Mouse (Mus musculus) MEL (cell line): ENCODE data around the gene Tle4. TPM values are rescaled to one million over a fixed set of nuclear protein-coding genes. Genes with fewer than 3 reads are reported as not detected.

ENCODE experiments used
- DNase-seq: peaks from one replicate; pipeline ENCODE4 v3.0.0; 2011; ENCODE audit warnings: low read depth, low spot score
- H3K27ac ChIP-seq: 2 replicates; pipeline ENCODE4 v1.5.1; 2012; ENCODE audit warnings: low read depth, mild to moderate bottlenecking, control low read depth, low read length, moderate library complexity; ENCODE audit not compliant: control insufficient read depth
- H3K27me3 ChIP-seq, 2 experiments: fragments of 150-350 bp in 1 of 2; sonication (generic) in 1 of 2; 2 replicates each; pipeline ENCODE4 v1.6.1; 2012; ENCODE audit warnings: low read length in 2 of 2, mild to moderate bottlenecking in 2 of 2, improper control_type of control experiment in 1 of 2, moderate library complexity in 1 of 2; ENCODE audit not compliant: insufficient read depth in 2 of 2, control insufficient read depth in 1 of 2
- H3K36me3 ChIP-seq, 2 experiments: 2 replicates each; pipeline ENCODE4 v1.6.1; 2012 to 2014; ENCODE audit warnings: low read length in 2 of 2, improper control_type of control experiment in 1 of 2, inconsistent platforms in 1 of 2, mild to moderate bottlenecking in 1 of 2; ENCODE audit not compliant: insufficient read depth in 2 of 2, control insufficient read depth in 1 of 2
- H3K4me1 ChIP-seq, 2 experiments: fragments of 150-350 bp in 1 of 2; sonication (generic) in 1 of 2; 2 replicates each; pipeline ENCODE4 v1.6.1; 2012; ENCODE audit warnings: low read length in 2 of 2, improper control_type of control experiment in 1 of 2, mild to moderate bottlenecking in 1 of 2; ENCODE audit not compliant: insufficient read depth in 2 of 2, control insufficient read depth in 1 of 2
- H3K4me3 ChIP-seq, 2 experiments: fragments of 150-350 bp in 1 of 2; sonication (generic) in 1 of 2; 2 replicates each; pipeline ENCODE4 v1.5.1; 2012; ENCODE audit warnings: low read depth in 2 of 2, low read length in 2 of 2, mild to moderate bottlenecking in 2 of 2, moderate library complexity in 2 of 2, control low read depth in 1 of 2, improper control_type of control experiment in 1 of 2; ENCODE audit not compliant: control insufficient read depth in 1 of 2, insufficient read depth in 1 of 2
- H3K79me2 ChIP-seq: 2 replicates; pipeline ENCODE4 v1.6.1; 2012; ENCODE audit warnings: mild to moderate bottlenecking, low read length, moderate library complexity; ENCODE audit not compliant: control insufficient read depth, poor library complexity, insufficient read depth
- H3K9ac ChIP-seq: 2 replicates; pipeline ENCODE4 v1.6.1; 2012; ENCODE audit warnings: low read depth, mild to moderate bottlenecking, control low read depth, low read length, moderate library complexity; ENCODE audit not compliant: control insufficient read depth, poor library complexity, severe bottlenecking
- H3K9me3 ChIP-seq: fragments of 150-350 bp; sonication (generic); replicated peaks from 2 replicates; pipeline ENCODE4 v1.6.1; 2012; ENCODE audit warnings: mild to moderate bottlenecking, low read length, improper control_type of control experiment, moderate library complexity; ENCODE audit not compliant: insufficient read depth
- CHD1 ChIP-seq: IDR thresholded peaks from 2 replicates; pipeline ENCODE4 v1.6.1; 2012; ENCODE audit warnings: low read depth, mild to moderate bottlenecking, inconsistent platforms, low read length, improper control_type of control experiment
- E2F4 ChIP-seq: IDR thresholded peaks from 2 replicates; pipeline ENCODE4 v1.6.1; 2011; ENCODE audit warnings: low read depth, low read length, improper control_type of control experiment, borderline replicate concordance
- ELF1 ChIP-seq: IDR thresholded peaks from 2 replicates; pipeline ENCODE4 v1.6.1; 2014; ENCODE audit warnings: low read depth, mild to moderate bottlenecking, inconsistent platforms, low read length, improper control_type of control experiment, moderate library complexity
- EP300 ChIP-seq, 2 experiments: IDR thresholded peaks; 2 replicates each; pipeline ENCODE4 v1.6.1; 2011; ENCODE audit warnings: improper control_type of control experiment in 2 of 2, low read length in 2 of 2, low read depth in 1 of 2, mild to moderate bottlenecking in 1 of 2
- ETS1 ChIP-seq: IDR thresholded peaks from 2 replicates; pipeline ENCODE4 v1.6.1; 2012; ENCODE audit warnings: low read depth, mild to moderate bottlenecking, inconsistent platforms, low read length, improper control_type of control experiment, moderate library complexity
- GATA1 ChIP-seq: IDR thresholded peaks from 2 replicates; pipeline ENCODE4 v1.6.1; 2011; ENCODE audit warnings: low read depth, low read length, improper control_type of control experiment
- HCFC1 ChIP-seq: IDR thresholded peaks from 2 replicates; pipeline ENCODE4 v1.6.1; 2012; ENCODE audit warnings: low read depth, mild to moderate bottlenecking, inconsistent platforms, low read length, improper control_type of control experiment, moderate library complexity
- JUND ChIP-seq: IDR thresholded peaks from 2 replicates; pipeline ENCODE4 v1.6.1; 2011; ENCODE audit warnings: low read depth, mild to moderate bottlenecking, improper control_type of control experiment, low read length
- KAT2A ChIP-seq: conservative IDR thresholded peaks from 2 replicates; pipeline ENCODE4 v1.6.1; 2012; ENCODE audit warnings: low read depth, low read length, improper control_type of control experiment, inconsistent platforms
- MAFK ChIP-seq: IDR thresholded peaks from 2 replicates; pipeline ENCODE4 v1.6.1; 2011; ENCODE audit warnings: low read depth, mild to moderate bottlenecking, low read length, improper control_type of control experiment, borderline replicate concordance
- MAX ChIP-seq: IDR thresholded peaks from 2 replicates; pipeline ENCODE4 v1.6.1; 2011; ENCODE audit warnings: low read length, improper control_type of control experiment
- MAZ ChIP-seq: IDR thresholded peaks from 2 replicates; pipeline ENCODE4 v1.6.1; 2012; ENCODE audit warnings: low read depth, mild to moderate bottlenecking, inconsistent platforms, low read length, improper control_type of control experiment
- MEF2A ChIP-seq: IDR thresholded peaks from 2 replicates; pipeline ENCODE4 v1.6.1; 2014; ENCODE audit warnings: low read depth, mild to moderate bottlenecking, inconsistent platforms, low read length, improper control_type of control experiment; ENCODE audit not compliant: poor library complexity, insufficient replicate concordance, severe bottlenecking; ENCODE audit errors: extremely low read depth
- MYC ChIP-seq: IDR thresholded peaks from 2 replicates; pipeline ENCODE4 v1.6.1; 2011; ENCODE audit warnings: low read depth, mild to moderate bottlenecking, low read length, improper control_type of control experiment, moderate library complexity
- NELFE ChIP-seq: IDR thresholded peaks from 2 replicates; pipeline ENCODE4 v1.6.1; 2011; ENCODE audit warnings: low read depth, low read length, improper control_type of control experiment
- POLR2A ChIP-seq, 2 experiments: IDR thresholded peaks; 2 replicates each; pipeline ENCODE4 v1.6.1; 2011 to 2012; ENCODE audit warnings: low read length in 2 of 2, mild to moderate bottlenecking in 2 of 2, control low read depth in 1 of 2, improper control_type of control experiment in 1 of 2, low read depth in 1 of 2, moderate library complexity in 1 of 2; ENCODE audit not compliant: control insufficient read depth in 1 of 2, insufficient read depth in 1 of 2, poor library complexity in 1 of 2
- SMC3 ChIP-seq: IDR thresholded peaks from 2 replicates; pipeline ENCODE4 v1.6.1; 2011; ENCODE audit warnings: low read depth, low read length, improper control_type of control experiment
- USF1 ChIP-seq: IDR thresholded peaks from 2 replicates; pipeline ENCODE4 v1.6.1; 2014; ENCODE audit warnings: low read depth, mild to moderate bottlenecking, inconsistent platforms, low read length, improper control_type of control experiment, moderate library complexity
- ZC3H11A ChIP-seq: IDR thresholded peaks from 2 replicates; pipeline ENCODE4 v1.6.1; 2012; ENCODE audit warnings: low read depth, mild to moderate bottlenecking, inconsistent platforms, low read length, improper control_type of control experiment
- ZKSCAN1 ChIP-seq: IDR thresholded peaks from 2 replicates; pipeline ENCODE4 v1.6.1; 2012; ENCODE audit warnings: low read depth, mild to moderate bottlenecking, inconsistent platforms, low read length, improper control_type of control experiment, moderate library complexity
- polyA plus RNA-seq, 2 experiments: library from polyadenylated mRNA; stranded (reverse) in 1 of 2; unstranded in 1 of 2; fragments of >175 nt in 1 of 2; fragments of >200 nt in 1 of 2; gene quantifications; 2 replicates each; pipeline versions ENCODE4 v1.2.1 to v1.2.4; 2012; ENCODE audit warnings: low replicate concordance in 2 of 2, low read depth in 1 of 2; ENCODE audit not compliant: insufficient read length in 2 of 2, insufficient read depth in 1 of 2, missing spikeins in 1 of 2
- total RNA-seq: library from RNA; depleted of rRNA; stranded (reverse); fragments of 300-350 nt; gene quantifications from 2 replicates; pipeline ENCODE4 v1.2.3, GENCODE M21; 2012

The Tle4 gene
- total and polyA plus RNA-seq, 3 experiments, result 6.0 to 42.5 (median 14.0) TPM

DNA sequence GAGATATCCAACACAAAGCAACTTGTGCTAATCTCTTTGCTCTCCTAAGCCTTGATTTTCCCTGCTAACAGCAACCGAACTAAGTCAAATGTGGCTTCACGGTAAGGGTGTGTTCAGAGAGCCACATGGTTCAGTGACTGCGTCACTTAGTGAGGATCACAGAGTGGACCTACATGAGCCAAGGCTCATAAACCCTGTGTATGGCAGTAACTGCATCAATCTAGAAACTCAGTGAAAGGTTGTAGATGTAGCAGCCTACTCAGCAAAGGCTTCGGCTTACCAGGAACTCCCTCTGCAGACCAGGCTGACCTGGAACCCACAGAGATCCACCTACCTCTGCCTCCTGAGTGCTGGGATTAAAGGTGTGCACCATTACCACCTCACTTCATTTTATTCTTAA, 164.0 kb downstream of the Tle4 start:
- Histone ChIP-seq H3K4me1 (no peaks in the 10 kb centered on the region), H3K9me3 (no peaks in the 10 kb centered on the region), H3K79me2 (no peaks in the 10 kb centered on the region), H3K36me3 (no peaks in the 10 kb centered on the region), H3K27ac (no peak overlapping the region), H3K9ac (no peak overlapping the region), H3K27me3 (no peaks in the 10 kb centered on the region; a peak in 1 of 4 replicates), H3K4me3 (no peak overlapping the region)
- no peak for TF ChIP-seq SMC3
- DNase-seq, result no peak

DNA sequence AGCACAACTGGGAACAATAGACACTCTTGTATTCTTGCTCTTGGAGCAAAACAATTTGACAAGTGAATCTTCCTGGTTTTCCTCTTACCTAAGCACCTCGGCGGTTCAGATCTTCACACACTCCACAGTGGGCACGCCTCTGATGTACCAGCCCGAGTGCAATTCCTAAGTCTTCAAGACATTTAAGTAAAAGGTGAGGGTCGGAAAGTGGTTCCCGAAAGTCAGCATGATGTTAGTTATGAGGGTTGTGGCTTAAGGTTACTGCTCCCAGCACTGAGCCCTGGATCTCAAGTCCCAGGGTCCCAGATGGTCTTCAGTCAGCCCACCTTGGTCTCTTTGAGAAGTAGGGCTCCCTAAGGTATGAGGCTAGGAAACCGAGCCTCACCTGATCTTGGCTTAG, 165.4 kb downstream of the Tle4 start:
- Histone ChIP-seq H3K4me1 (no peaks in the 10 kb centered on the region), H3K4me3 (no peak overlapping the region), H3K36me3 (no peaks in the 10 kb centered on the region)
- TF ChIP-seq JUND (no peak), NELFE (no peak), HCFC1 (no peak), USF1 (no peak), GATA1 (no peak), E2F4 (no peak), MAZ (no peak), ELF1 (no peak), ZC3H11A (no peak), MAFK (no peak), ZKSCAN1 (no peak), SMC3 (no peak), MEF2A (no peak)
- TF ChIP-seq, all 39 proteins: peak for 0
- Histone ChIP-seq H3K27ac (no peak overlapping the region), H3K9ac (no peak overlapping the region), H3K9me3 (no peaks in the 10 kb centered on the region), H3K79me2 (no peaks in the 10 kb centered on the region), H3K27me3 (no peaks in the 10 kb centered on the region; a peak in 1 of 4 replicates)
- DNase-seq, result no peak

- Histone ChIP-seq H3K36me3 (no peaks in the 10 kb centered on the region), H3K27me3 (no peaks in the 10 kb centered on the region), H3K4me3 (no peak overlapping the region), H3K4me1 (no peaks in the 10 kb centered on the region), H3K27ac (no peak overlapping the region), H3K9ac (no peak overlapping the region), H3K9me3 (no peaks in the 10 kb centered on the region), H3K79me2 (no peaks in the 10 kb centered on the region)
- TF ChIP-seq EP300 (IDR thresholded peaks at IDR 0.05; ENCODE audit: low read depth in 1 of 2, low read length in 2 of 2) (no peak), MYC (no peak), CHD1 (no peak), POLR2A (IDR thresholded peaks at IDR 0.05; ENCODE audit: control insufficient read depth in 1 of 2, insufficient read depth in 1 of 2, low read depth in 1 of 2, low read length in 2 of 2, poor library complexity in 1 of 2) (no peak), USF1 (no peak), ETS1 (no peak), KAT2A (no peak), MAX (no peak)
- no peak for DNase-seq
Measured at GRCm38 (mm10) chr19:14426920-14427319, 170.9 kb downstream of the Tle4 start.
